Mouse (Mus musculus): ENCODE data around the gene Grk6.

DNA sequence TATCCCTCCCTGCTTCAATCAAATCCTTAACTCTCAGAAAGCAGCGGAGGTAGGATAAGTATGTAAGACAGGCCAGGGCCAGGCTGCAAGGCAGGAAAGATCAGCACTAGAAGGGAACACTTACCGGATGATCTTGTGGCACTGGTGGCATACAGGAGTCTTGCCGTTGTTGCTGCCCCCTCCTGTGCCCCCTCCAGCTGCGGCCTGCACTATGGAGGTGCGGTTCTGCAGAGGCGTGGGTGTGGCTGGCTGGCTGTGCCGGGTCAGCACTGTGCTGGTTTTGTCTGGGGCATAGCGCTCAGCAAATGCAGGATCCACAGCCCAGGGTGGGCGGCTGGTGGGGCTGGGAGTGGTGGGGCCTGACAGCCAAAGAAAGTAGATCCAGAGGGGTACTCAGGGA is 60.9 kb downstream of the Grk6 start:
- TF ChIP-seq CTCF (IDR thresholded peaks at IDR 0.05; ENCODE audit: control insufficient read depth, insufficient read depth, insufficient replicate concordance, low read depth, low read length) = no peak
- TF ChIP-seq POLR2A (IDR thresholded peaks at IDR 0.05; ENCODE audit: control insufficient read depth, low read depth, low read length) = no peak

Data from testis, adult 2 months (tissue).